Mouse (Mus musculus) macrophage (primary cell): ENCODE data around the gene Dock8. TPM values are rescaled to one million over a fixed set of nuclear protein-coding genes. Genes with fewer than 3 reads are reported as not detected.

Experiments
- H3K27ac ChIP-seq: fragments of 350-480 bp; formaldehyde crosslinking; 2 replicates; pipeline ENCODE4 v1.9.0; 2021
- H3K36me3 ChIP-seq: fragments of 350-480 bp; formaldehyde crosslinking; 2 replicates; pipeline ENCODE4 v1.9.0; 2021; ENCODE audit errors: inconsistent target
- H3K4me3 ChIP-seq: fragments of 350-480 bp; formaldehyde crosslinking; 2 replicates; pipeline ENCODE4 v1.9.0; 2021; ENCODE audit errors: inconsistent target
- H3K79me2 ChIP-seq: fragments of 350-480 bp; formaldehyde crosslinking; 2 replicates; pipeline ENCODE4 v1.9.0; 2021; ENCODE audit errors: inconsistent target
- WGBS: methylation state at CpG from one replicate; pipeline ENCODE4 v1.1.7; 2026; ENCODE audit warnings: inconsistent platforms; ENCODE audit not compliant: missing documents; 5-methylcytosine and 5-hydroxymethylcytosine counted together
- polyA plus RNA-seq: library from polyadenylated mRNA; stranded (reverse); fragments of 250-400 nt; gene quantifications from 3 replicates; pipeline ENCODE4 v1.2.4, GENCODE M21; 2018; ENCODE audit warnings: inconsistent platforms

The Dock8 gene
- polyA plus RNA-seq, 1 experiment from 2014 or later, result 41.2 TPM

- peaks cover 100% of the 10 kb centered on the region for H3K36me3 ChIP-seq
- no peaks in the 10 kb centered on the region for H3K79me2 ChIP-seq
- no peak overlapping the region for H3K27ac ChIP-seq
- H3K4me3 ChIP-seq, result no peak overlapping the region
- 95% methylated on average over 5 of the region's 5 CpGs for WGBS
Observed at GRCm38 (mm10) chr19:25186316-25186715, 187.0 kb downstream of the Dock8 start.

- Histone ChIP-seq H3K27ac (no peak overlapping the region), H3K36me3 (peaks cover 100% of the 10 kb centered on the region), H3K4me3 (no peak overlapping the region), H3K79me2 (no peaks in the 10 kb centered on the region)
- WGBS, result 98% methylated on average over 12 of the region's 18 CpGs
Observed at GRCm38 (mm10) chr19:25187681-25188080, 188.3 kb downstream of the Dock8 start.

- H3K4me3 ChIP-seq, result no peak overlapping the region
- no peaks in the 10 kb centered on the region for H3K79me2 ChIP-seq
- H3K36me3 ChIP-seq, result peaks cover 98% of the 10 kb centered on the region
- WGBS, result 97% methylated on average over 9 of the region's 9 CpGs
- no peak overlapping the region for H3K27ac ChIP-seq
Observed at GRCm38 (mm10) chr19:25193751-25194150, 194.4 kb downstream of the Dock8 start.

GRCm38 (mm10) chr19:25200081-25200860 lies 200.9 kb downstream of the Dock8 start:
- Histone ChIP-seq H3K27ac (no peak overlapping the region), H3K36me3 (peaks cover 78% of the 10 kb centered on the region), H3K79me2 (no peaks in the 10 kb centered on the region), H3K4me3 (no peak overlapping the region)
- WGBS, result 92% methylated on average over 13 of the region's 13 CpGs

- Histone ChIP-seq H3K27ac (no peak overlapping the region), H3K36me3 (peaks cover 51% of the 10 kb centered on the region), H3K79me2 (no peaks in the 10 kb centered on the region), H3K4me3 (no peak overlapping the region)
- 93% methylated on average over 12 of the region's 12 CpGs for WGBS
Observed at GRCm38 (mm10) chr19:25203077-25203476, 203.7 kb downstream of the Dock8 start.

GRCm38 (mm10) chr19:25206969-25207368 lies 207.6 kb downstream of the Dock8 start:
- H3K27ac ChIP-seq, result no peak overlapping the region
- no peak overlapping the region for H3K4me3 ChIP-seq
- 71% methylated on average over 12 of the region's 12 CpGs for WGBS
- H3K79me2 ChIP-seq, result no peaks in the 10 kb centered on the region
- peaks cover 13% of the 10 kb centered on the region; the same call in 1 of the 2 replicates for H3K36me3 ChIP-seq

- WGBS, result 31% methylated on average over 23 of the region's 23 CpGs
- Histone ChIP-seq H3K27ac (no peak overlapping the region), H3K79me2 (no peaks in the 10 kb centered on the region), H3K36me3 (peaks cover 4% of the 10 kb centered on the region; the same call in 1 of the 2 replicates), H3K4me3 (no peak overlapping the region)
Observed at GRCm38 (mm10) chr19:25207731-25208361, 208.5 kb downstream of the Dock8 start.

- WGBS, result 86% methylated on average over 11 of the region's 11 CpGs
- Histone ChIP-seq H3K4me3 (no peak overlapping the region), H3K27ac (no peak overlapping the region), H3K36me3 (no peaks in the 10 kb centered on the region), H3K79me2 (no peaks in the 10 kb centered on the region)
Observed at GRCm38 (mm10) chr19:25208596-25209110, 209.3 kb downstream of the Dock8 start.

- H3K79me2 ChIP-seq, result no peaks in the 10 kb centered on the region
- no peaks in the 10 kb centered on the region for H3K36me3 ChIP-seq
- no peak overlapping the region for H3K27ac ChIP-seq
- H3K4me3 ChIP-seq, result no peak overlapping the region
- 88% methylated on average over 2 of the region's 2 CpGs for WGBS
Observed at GRCm38 (mm10) chr19:25220611-25221010, 221.3 kb downstream of the Dock8 start.

GRCm38 (mm10) chr19:25221964-25222640 lies 222.8 kb downstream of the Dock8 start:
- H3K27ac ChIP-seq, result no peak overlapping the region
- no peak overlapping the region for H3K4me3 ChIP-seq
- 83% methylated on average over 9 of the region's 9 CpGs for WGBS
- no peaks in the 10 kb centered on the region for H3K36me3 ChIP-seq
- no peaks in the 10 kb centered on the region for H3K79me2 ChIP-seq

- WGBS, result 87% methylated on average over 4 of the region's 4 CpGs
- H3K79me2 ChIP-seq, result no peaks in the 10 kb centered on the region
- H3K4me3 ChIP-seq, result no peak overlapping the region
- H3K27ac ChIP-seq, result no peak overlapping the region
- H3K36me3 ChIP-seq, result no peaks in the 10 kb centered on the region
Observed at GRCm38 (mm10) chr19:25230058-25230974, 231.0 kb downstream of the Dock8 start.

GRCm38 (mm10) chr19:25230975-25231334 lies 231.6 kb downstream of the Dock8 start:
- H3K27ac ChIP-seq, result no peak overlapping the region
- H3K36me3 ChIP-seq, result no peaks in the 10 kb centered on the region
- H3K79me2 ChIP-seq, result no peaks in the 10 kb centered on the region
- H3K4me3 ChIP-seq, result no peak overlapping the region
- WGBS, result 96% methylated on average over 4 of the region's 4 CpGs

GRCm38 (mm10) chr19:25232032-25232431 lies 232.7 kb downstream of the Dock8 start:
- Histone ChIP-seq H3K4me3 (no peak overlapping the region), H3K79me2 (no peaks in the 10 kb centered on the region), H3K36me3 (no peaks in the 10 kb centered on the region), H3K27ac (no peak overlapping the region)
- WGBS, result 4% methylated on average over 10 of the region's 10 CpGs
